Mouse (Mus musculus) ovary, postnatal 10 days (tissue): ENCODE measurements around the gene Olfr824.
"Not testable (repeated sequence)": the region's sequence is repeated elsewhere in the genome, so short reads cannot be mapped to it uniquely, and the experiment has no call there.

Experiments
- DNase-seq: peaks from one replicate; pipeline ENCODE4 v3.0.0; 2022; ENCODE audit warnings: low spot score

The Olfr824 gene

DNA sequence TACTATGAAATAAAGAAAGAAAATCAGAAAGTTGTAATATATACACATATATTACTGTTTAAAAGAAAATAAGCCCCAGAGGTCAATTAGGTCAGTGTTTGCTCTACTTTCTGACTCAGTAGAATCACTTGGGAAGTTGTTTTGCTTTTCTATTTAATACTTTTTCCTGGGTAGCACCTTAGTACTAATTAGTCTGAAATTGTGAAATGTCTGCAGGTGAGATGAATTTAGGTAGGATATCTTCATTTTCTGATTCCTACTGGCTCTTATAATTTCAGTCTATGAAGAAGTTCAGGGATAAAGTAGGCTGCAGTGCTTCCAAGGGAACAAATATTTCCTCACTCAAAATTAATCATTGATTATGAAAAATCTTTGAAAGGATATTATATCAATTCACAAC lies at the start of gene Olfr824:
TSS of gene Olfr824 (minus strand) at position 101 of the 400 bp plus-strand sequence.
- not testable (repeated sequence) for DNase-seq

DNA sequence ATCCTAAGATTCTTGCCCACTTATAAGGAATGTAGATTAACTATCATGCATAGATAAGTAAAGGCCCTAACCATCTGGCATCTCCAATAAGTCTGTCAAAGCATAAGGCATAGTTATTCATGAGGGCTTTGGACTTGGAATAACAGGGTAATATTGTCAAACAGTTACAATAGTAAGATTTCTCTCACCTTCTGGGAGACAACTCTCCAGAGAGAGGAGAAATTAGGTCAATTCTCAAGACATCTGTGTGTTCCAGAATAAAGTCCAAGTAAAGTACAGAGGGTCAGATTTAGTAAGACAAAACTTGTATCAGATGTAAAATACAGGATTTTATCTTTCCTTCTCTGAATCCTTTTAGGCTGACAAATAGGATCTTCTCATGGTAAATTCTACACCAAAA lies 36.9 kb upstream of the Olfr824 start, which contains the start of gene Olfr825:
TSS of gene Olfr825 (minus strand) at position 101 of the 400 bp plus-strand sequence.
- DNase-seq: no peak

DNA sequence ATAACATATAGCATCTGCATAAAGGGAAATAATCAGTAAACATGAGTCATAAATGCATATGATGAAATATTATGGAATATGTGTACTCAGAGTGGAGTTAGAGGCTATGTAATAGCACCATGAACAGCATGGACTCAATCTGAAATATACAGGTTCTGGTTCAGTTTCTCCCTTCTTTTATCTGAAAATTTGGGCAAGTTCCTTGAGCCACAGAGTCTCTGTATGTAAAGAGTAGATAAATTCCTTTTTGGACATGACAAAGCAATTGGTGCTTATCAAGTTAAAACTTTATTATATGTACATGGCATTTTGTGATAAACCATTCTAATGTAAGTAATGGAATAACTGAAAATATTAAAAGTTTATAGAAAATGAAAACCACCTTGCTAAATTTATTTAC lies 35.4 kb upstream of the Olfr824 start:
- DNase-seq: no peak

DNA sequence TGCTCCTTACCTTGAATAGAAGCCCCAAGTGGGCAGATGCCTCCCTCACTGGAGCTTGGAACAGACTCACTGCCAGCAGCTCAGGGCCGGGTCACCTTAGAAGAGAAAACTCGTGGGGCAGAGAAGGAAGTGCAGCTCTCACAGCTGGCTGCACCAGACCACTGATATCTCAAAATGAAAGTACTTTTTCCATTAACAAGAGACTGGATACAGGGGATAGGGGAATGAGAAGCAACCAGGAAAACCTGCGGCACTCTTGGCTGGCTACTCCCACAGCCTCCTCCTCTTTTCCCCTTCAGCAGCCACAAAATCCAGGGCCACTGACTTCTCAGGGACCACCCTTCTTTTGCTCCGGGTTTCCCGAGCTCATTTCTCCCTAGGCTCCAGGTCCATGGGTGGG lies 14.3 kb upstream of the Olfr824 start:
- no peak for DNase-seq

DNA sequence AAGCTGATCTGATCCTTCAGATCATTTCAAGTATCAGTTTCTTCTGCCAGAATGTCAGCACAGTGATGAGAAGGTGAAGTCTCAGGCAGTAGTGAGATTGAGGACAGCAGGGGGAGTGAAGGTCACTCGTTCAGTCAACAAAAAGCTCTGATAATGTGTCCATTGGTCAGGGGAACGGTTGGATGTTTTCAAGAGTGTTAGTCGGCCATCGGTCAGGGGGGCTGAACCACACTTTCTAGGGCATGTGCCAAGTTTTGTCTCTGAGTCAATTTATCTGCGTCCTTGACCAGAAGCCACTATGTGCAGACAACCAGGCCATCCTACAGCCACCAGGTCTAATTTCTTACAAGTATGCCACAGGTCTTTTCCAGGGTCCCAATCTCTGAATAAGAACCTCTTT lies 12.7 kb upstream of the Olfr824 start:
- DNase-seq: not testable (repeated sequence)

DNA sequence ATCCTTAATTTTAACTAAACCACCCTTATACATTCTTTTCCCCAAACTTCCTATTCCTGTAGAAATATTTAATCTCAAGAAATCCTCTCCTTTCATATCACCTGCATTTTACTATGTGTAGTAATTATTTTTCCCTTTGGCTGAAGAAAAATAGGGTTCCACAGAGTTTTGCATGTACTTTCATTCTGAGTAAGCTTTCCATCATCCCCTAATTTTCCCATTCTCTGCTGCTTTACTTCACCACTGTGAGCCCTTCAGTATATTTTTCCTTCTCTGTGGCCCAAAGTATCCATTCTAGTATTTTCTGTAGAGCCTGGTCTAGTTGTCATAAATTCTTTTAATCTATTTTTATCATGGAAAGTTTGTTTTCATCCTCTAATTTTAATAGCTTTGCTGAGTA lies 5.0 kb upstream of the Olfr824 start:
- no peak for DNase-seq

DNA sequence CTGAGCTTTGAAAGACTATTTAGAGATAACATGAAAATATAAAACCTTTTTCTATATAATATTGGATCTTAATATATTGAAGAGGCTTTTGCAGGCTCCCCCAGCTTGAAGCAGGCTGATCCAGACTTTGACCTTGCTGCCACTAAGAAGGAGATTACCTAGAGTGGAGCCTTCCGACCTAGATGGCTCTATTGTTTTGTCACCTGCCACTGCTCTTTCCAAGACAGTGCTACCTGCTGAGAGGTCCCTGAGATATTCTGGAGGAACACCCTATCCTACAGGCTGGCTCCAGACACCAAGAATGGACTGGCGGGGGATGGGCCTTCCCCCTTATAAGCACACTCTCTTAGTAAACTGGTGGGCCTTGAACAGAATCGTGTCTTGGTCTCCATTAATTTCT lies 13.8 kb downstream of the Olfr824 start:
- DNase-seq: not testable (repeated sequence)

DNA sequence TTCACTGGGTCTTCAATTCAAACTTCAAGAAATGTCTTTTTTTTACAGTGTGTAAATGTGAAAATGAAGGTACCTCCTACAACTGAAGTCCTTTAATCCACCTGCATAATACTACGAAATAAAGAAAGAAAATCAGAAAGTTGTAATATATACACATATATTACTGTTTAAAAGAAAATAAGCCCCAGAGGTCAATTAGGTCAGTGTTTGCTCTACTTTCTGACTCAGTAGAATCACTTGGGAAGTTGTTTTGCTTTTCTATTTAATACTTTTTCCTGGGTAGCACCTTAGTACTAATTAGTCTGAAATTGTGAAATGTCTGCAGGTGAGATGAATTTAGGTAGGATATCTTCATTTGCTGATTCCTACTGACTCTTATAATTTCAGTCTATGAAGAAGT lies 14.5 kb downstream of the Olfr824 start, which contains the start of gene Olfr823:
TSS of gene Olfr823 (minus strand) at position 101 of the 400 bp plus-strand sequence.
- not testable (repeated sequence) for DNase-seq

DNA sequence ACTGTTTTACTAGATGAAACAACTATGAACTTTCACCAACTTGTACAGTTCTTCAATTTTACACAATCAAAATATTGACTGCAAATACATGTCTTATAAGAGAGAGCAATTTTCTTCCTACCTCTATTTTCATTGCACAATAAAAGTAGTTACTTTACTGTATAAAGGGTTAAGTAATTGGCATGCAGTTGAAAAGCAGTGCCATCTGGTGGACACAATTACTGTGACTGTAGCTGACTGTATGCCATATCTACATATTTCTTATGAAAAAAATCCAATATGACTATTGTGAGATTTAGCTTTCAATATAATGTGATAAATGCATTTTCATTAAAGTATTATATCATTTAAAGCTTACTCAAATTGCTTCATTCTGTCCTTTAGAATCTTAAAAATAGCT lies 33.7 kb downstream of the Olfr824 start:
- DNase-seq: no peak

DNA sequence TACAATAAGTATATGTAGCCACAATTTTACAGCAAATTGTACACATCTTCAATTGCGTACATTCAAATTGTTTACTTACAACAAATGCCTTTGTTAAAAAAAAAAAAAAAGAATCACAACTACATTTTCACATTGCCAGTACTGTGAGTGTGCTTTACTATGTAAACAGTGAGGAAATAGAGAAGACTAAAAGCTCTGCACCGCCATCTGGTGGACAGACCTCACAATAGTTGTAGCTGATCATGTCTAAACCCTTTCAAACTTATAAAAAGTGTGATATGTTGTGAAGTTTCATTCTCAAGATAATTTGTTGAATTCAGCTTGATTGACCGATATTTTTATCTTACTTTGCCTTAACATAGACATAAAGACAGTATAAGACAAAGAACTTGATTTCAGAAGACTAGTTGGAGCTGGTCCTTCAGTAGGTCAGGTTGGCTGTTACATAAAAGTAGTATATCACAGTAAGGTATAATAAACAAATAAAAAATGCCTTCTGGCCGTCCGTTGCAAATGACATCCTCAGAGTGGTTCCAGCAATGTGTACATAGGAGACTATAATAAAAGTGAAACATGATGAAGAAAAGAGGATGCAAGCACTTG lies 36.9 kb downstream of the Olfr824 start:
- no peak for DNase-seq
